Mouse (Mus musculus) erythroblast, embryonic 14.5 days (primary cell): ENCODE data around the gene Tnfrsf26. TPM values are rescaled to one million over a fixed set of nuclear protein-coding genes. Genes with fewer than 3 reads are reported as not detected.

Experiments
- H3K27me3 ChIP-seq: 2 replicates; pipeline ENCODE4 v1.6.1; 2012; ENCODE audit warnings: inconsistent platforms; ENCODE audit not compliant: control insufficient read depth
- H3K36me3 ChIP-seq: 2 replicates; pipeline ENCODE4 v1.6.1; 2012; ENCODE audit warnings: mild to moderate bottlenecking, inconsistent platforms; ENCODE audit not compliant: control insufficient read depth
- H3K4me1 ChIP-seq: 2 replicates; pipeline ENCODE4 v1.6.1; 2012; ENCODE audit warnings: inconsistent platforms; ENCODE audit not compliant: control insufficient read depth
- H3K4me3 ChIP-seq: replicated peaks from 2 replicates; pipeline ENCODE3; 2012; ENCODE audit warnings: moderate library complexity, mild to moderate bottlenecking, inconsistent platforms
- H3K9me3 ChIP-seq: 2 replicates; pipeline ENCODE4 v1.6.1; 2012; ENCODE audit warnings: low read length, inconsistent platforms, mixed read lengths; ENCODE audit not compliant: control insufficient read depth
- GATA1 ChIP-seq: IDR thresholded peaks from 2 replicates; pipeline ENCODE4 v1.6.1; 2012; ENCODE audit warnings: low read length, inconsistent platforms, mixed read lengths
- TAL1 ChIP-seq: IDR thresholded peaks from 3 replicates; pipeline ENCODE4 v1.6.1; 2012; ENCODE audit warnings: low read length, inconsistent platforms, mixed read lengths
- polyA plus RNA-seq: library from polyadenylated mRNA; stranded (reverse); fragments of >175 nt; gene quantifications from 2 replicates; pipeline ENCODE4 v1.2.3, GENCODE M21; 2012

The Tnfrsf26 gene
- polyA plus RNA-seq, 1 experiment = not detected

DNA sequence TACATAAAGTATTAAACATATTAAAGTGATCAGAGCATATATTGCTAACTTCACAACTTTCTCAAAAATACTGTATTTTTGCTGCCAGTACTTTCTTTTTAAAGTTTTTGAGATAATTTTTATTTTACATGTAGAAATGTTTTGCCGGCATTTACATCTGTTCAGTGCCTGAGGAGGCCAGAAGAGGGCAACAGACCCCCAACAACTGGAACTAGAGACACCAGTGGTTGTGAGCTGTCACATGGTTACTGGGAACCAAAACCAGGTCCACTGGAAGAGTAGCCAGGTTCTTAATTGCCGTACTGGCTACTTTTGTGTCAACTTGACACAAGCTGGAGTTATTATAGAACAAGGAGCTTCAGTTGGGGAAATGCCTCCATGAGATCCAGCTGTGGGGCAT lies 26.8 kb downstream of the Tnfrsf26 start:
- H3K27me3 ChIP-seq = no peaks in the 10 kb centered on the region
- no peak for TF ChIP-seq TAL1
- no peak for TF ChIP-seq GATA1
- H3K36me3 ChIP-seq = peaks cover 23% of the 10 kb centered on the region
- H3K4me1 ChIP-seq = peaks cover 42% of the 10 kb centered on the region
- no peak overlapping the region for H3K4me3 ChIP-seq
- peaks cover 6% of the 10 kb centered on the region for H3K9me3 ChIP-seq

DNA sequence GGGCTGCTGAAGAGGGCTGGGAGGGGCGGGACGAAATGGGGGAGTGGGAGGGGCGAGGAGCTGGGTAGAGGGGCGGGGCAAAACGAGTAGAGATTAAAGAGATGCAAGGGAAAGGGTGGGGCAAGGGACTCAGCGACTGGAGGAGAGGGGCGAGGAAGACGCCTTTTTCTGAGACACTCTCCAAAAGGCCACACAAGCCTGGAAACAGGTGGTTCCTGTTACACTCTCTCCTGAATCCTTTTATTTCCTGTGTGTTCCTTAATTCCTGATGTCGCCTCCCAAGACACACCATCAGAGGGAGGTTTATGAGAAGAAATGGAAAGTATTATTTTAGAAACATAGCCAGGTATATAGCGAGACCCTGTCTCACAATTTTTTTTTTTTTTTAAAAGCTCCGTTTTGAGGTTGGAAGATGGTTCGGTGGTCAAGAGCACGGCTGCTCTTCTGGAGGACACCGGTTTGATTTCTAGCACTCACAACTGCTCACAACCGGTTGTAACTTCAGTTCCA lies 28.2 kb downstream of the Tnfrsf26 start:
- Histone ChIP-seq H3K36me3 (peaks cover 37% of the 10 kb centered on the region), H3K4me1 (peaks cover 52% of the 10 kb centered on the region), H3K27me3 (no peaks in the 10 kb centered on the region), H3K9me3 (no peaks in the 10 kb centered on the region), H3K4me3 (peak overlapping the region; percentile 90)
- no peak for TF ChIP-seq TAL1
- TF ChIP-seq GATA1 = no peak

DNA sequence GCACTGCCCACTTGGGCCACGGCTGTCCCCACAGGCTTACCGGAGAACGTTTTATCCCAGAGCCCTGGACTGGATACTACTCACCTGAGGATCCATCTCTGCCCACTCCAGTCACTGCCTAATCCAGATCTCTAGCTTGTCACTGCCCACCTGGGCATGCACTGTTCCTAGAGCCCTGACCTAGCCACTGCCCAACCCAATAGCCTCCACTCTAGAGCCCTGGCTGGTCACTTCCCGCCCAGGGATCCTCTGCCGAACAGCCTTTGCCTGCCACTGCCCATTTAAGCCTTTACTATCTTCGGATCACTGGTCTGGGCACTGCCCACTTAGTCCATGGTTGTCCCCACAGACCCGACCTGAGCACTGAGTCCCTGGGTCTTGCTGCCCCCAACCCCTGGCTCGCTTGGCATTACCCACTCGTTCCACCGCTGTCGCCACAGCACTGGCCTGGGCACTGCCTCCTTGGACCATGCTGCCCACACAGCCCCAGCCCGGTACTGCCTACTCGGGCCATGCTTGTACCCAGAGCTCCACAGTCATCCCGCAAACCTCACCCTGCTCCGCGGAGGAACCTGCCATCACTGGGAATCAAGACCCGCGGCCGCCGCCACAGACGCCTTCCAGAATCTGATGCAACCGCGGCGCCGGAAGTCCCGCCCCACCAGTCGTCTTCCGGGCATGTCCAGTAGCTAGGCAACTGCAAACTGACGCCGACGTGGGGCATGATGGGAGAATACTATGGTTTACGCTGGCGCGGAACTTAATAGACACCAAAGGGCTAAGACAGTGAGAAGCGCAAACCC lies 28.9 kb downstream of the Tnfrsf26 start, which contains the start of gene Cars:
TSS of gene Cars (minus strand) at position 663 of the 803 bp plus-strand sequence.
- Histone ChIP-seq H3K4me3 (peak within 1 kb of the TSS; percentile 90), H3K27me3 (no peaks in the 10 kb centered on the region), H3K9me3 (no peaks in the 10 kb centered on the region), H3K4me1 (peaks cover 54% of the 10 kb centered on the region), H3K36me3 (peaks cover 43% of the 10 kb centered on the region)
- TF ChIP-seq GATA1 (no peak), TAL1 (no peak)

DNA sequence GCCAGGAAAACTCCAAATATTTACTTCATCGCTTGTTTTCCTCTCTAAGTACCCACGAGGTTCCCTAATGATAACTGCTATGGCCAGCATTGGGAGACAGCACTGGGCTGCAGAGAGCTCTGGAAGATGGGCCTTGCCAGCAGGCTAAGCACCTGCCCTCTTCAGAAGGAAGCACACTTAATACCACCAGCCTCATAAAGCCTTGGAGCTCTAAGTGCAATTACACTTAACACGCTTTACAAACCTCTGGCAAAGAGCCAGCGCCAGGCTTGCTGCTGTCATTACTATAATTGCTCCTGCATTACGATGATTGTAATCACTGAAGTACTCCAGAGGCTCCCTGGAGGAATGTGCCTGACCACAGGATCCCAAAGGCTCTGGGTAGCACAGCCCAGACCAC lies 33.7 kb downstream of the Tnfrsf26 start:
- H3K9me3 ChIP-seq = no peaks in the 10 kb centered on the region
- peaks cover 42% of the 10 kb centered on the region for H3K4me1 ChIP-seq
- peaks cover 91% of the 10 kb centered on the region for H3K36me3 ChIP-seq
- TF ChIP-seq TAL1 = no peak
- TF ChIP-seq GATA1 = no peak
- H3K4me3 ChIP-seq = no peak overlapping the region
- H3K27me3 ChIP-seq = no peaks in the 10 kb centered on the region

DNA sequence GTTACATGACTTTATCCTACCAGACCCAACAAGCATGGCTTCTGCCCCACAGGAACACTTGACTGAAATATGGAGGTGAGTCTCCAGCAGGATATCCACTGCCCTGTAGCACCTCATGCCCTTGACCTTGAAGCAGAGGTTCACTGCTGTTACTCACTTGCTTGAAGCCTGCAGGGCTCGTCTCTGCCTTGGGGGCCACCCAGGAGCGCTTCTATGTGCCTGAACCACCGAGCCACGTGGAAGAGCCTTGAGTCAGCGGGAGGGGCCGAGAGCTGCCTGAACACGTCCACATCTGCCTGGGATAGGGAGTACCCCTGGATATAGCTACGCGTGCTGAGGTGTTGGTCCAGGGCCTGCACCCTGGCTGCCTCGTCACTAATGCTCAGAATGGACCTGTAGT lies 36.3 kb downstream of the Tnfrsf26 start:
- H3K4me1 ChIP-seq = peaks cover 24% of the 10 kb centered on the region

DNA sequence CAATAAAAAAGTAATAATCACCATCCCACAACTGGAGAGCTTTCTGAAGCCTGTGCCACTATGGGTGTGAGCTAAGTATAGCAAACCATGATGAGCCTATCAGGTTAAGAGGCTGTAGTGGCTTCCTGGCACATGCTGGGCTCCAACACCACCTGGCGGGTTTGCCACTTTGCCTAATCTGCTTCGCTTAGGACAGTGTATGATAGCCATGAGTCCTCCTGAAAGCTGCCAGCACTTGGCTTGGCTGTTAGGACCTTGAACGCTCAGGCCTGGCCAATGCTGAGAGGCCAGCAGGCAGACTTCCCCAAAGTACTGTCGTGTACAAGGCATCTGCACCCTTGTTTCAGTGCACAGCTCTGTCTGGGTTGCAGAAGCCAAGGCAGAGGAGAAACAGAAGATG lies 40.5 kb downstream of the Tnfrsf26 start:
- H3K9me3 ChIP-seq = no peaks in the 10 kb centered on the region
- no peak overlapping the region for H3K4me3 ChIP-seq
- H3K4me1 ChIP-seq = peaks cover 6% of the 10 kb centered on the region
- TF ChIP-seq GATA1 = no peak
- no peak for TF ChIP-seq TAL1
- no peaks in the 10 kb centered on the region for H3K27me3 ChIP-seq
- H3K36me3 ChIP-seq = peaks cover 100% of the 10 kb centered on the region

More for the DNA sequence above, 36.3 kb downstream of the Tnfrsf26 start:
- H3K36me3 ChIP-seq = peaks cover 99% of the 10 kb centered on the region
- no peaks in the 10 kb centered on the region for H3K9me3 ChIP-seq
- H3K27me3 ChIP-seq = no peaks in the 10 kb centered on the region
- TF ChIP-seq TAL1 = no peak
- TF ChIP-seq GATA1 = no peak
- no peak overlapping the region for H3K4me3 ChIP-seq

DNA sequence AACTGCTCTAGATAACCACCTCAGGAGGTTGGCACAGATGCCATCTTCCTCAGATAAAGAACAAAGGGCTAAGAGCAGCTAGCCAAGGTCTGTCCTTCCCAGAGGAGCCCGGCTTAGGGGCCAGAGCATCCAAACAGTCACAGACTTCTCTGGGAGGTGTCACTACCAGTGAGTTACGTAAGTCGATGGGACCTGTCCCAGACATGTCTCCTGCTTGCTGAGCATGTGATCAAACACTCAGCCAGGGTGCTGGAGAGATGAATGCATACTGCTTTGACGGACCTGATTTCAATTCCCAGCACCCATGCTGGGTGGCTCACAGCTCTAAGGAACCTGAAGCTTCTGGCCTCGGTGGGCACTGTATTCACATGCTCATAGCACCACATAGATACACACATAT lies 40.9 kb downstream of the Tnfrsf26 start:
- H3K9me3 ChIP-seq = no peaks in the 10 kb centered on the region
- peaks cover 100% of the 10 kb centered on the region for H3K36me3 ChIP-seq
- H3K27me3 ChIP-seq = no peaks in the 10 kb centered on the region
- TF ChIP-seq TAL1 = no peak
- TF ChIP-seq GATA1 = no peak
- H3K4me1 ChIP-seq = peaks cover 6% of the 10 kb centered on the region
- no peak overlapping the region for H3K4me3 ChIP-seq

DNA sequence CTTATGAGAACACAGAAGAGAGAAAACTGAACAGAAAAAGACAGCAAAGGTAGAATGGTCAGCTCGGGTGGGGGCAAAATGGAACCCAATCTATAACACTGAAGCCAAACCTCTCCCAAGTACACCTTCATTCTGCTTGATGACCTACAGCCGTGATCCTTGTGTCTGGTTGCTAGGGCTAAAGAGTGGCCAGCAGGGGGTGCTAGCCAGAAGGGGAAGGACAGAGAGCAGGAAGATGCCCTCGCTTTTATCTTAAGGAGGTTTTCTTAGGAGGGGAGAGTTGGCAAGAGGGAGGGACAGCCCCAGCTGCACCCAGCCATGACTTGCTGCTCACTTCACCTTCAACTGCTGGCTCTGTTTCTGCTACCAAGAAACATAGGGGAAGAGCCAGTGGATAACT lies 44.6 kb downstream of the Tnfrsf26 start:
- no peaks in the 10 kb centered on the region for H3K9me3 ChIP-seq
- H3K4me3 ChIP-seq = no peak overlapping the region
- no peaks in the 10 kb centered on the region for H3K4me1 ChIP-seq
- no peak for TF ChIP-seq TAL1
- no peak for TF ChIP-seq GATA1
- peaks cover 100% of the 10 kb centered on the region for H3K36me3 ChIP-seq
- H3K27me3 ChIP-seq = no peaks in the 10 kb centered on the region

DNA sequence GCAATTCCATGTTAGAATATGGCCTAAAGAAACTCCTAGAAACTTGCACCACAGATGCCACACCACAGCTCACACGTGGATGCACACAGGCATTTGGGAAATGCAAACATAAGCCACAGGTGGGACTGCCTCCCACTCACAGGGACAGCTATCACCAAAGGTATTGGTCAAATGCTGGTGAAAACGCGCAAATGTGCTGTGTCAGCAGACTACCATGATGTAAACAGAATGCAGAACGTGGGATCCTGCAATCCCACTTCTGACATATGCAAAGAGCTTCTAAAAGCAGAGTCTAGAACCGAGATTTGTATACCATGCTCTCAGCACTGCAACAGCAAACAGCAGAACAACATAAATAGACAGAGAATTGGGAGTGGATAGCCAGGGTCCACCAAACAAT lies 45.5 kb downstream of the Tnfrsf26 start:
- TF ChIP-seq TAL1 (no peak), GATA1 (no peak)
- Histone ChIP-seq H3K27me3 (no peaks in the 10 kb centered on the region), H3K4me1 (no peaks in the 10 kb centered on the region), H3K4me3 (no peak overlapping the region), H3K9me3 (no peaks in the 10 kb centered on the region), H3K36me3 (peaks cover 100% of the 10 kb centered on the region)
